Mouse (Mus musculus): ENCODE data around the gene Ctss. TPM values are rescaled to one million over a fixed set of nuclear protein-coding genes. Genes with fewer than 3 reads are reported as not detected.
A peak's percentile ranks its signal among the peaks of the same experiment; 100 is the strongest.
"Not testable (repeated sequence)": the region's sequence is repeated elsewhere in the genome, so short reads cannot be mapped to it uniquely, and the experiment has no call there.

Gene Ctss
- polyA plus RNA-seq, 1 experiment from 2014 or later, result 14.4 TPM

DNA sequence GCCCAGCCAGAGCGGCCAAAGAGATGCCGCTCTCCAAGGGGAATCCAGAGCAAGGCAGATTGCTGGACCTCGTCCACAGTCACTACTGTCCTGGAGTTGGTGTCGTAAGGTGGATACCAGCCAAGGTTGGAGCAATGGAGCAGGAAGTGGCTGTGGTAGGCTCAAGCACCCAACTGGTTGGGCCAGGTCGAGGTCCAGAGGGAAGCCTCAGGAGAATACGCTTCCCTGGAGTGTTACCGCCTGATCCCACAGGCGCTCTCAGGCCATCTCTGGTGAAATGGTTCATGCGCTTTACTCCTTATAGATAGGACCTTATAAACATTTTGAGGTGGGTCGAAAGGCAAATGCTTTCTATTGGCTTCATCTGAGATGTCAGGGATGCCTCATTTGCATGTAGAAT lies 12.3 kb downstream of the Ctss start:
- Histone ChIP-seq H3K9ac (no peak overlapping the region), H3K4me3 (no peak overlapping the region), H3K9me3 (no peaks in the 10 kb centered on the region), H3K27me3 (no peaks in the 10 kb centered on the region), H3K4me2 (replicated peaks) (no peak overlapping the region), H3K27ac (no peak overlapping the region), H3K4me1 (no peaks in the 10 kb centered on the region), H3K36me3 (no peaks in the 10 kb centered on the region)
- no peak for ATAC-seq (ENCODE audit: low FRiP score, low read depth)
- 90% methylated on average over 10 of the region's 10 CpGs for WGBS

GRCm38 (mm10) chr3:95539837-95540236 lies 13.3 kb downstream of the Ctss start:
- Histone ChIP-seq H3K4me1 (no peaks in the 10 kb centered on the region), H3K4me2 (replicated peaks) (no peak overlapping the region), H3K27ac (no peak overlapping the region), H3K9ac (no peak overlapping the region), H3K36me3 (no peaks in the 10 kb centered on the region), H3K27me3 (no peaks in the 10 kb centered on the region), H3K4me3 (no peak overlapping the region), H3K9me3 (no peaks in the 10 kb centered on the region)
- WGBS, result 90% methylated on average over 4 of the region's 4 CpGs
- no peak for ATAC-seq (ENCODE audit: low FRiP score, low read depth)

- not testable (repeated sequence) for H3K4me3 ChIP-seq; H3K9me3 ChIP-seq; H3K27me3 ChIP-seq; ATAC-seq (ENCODE audit: low FRiP score, low read depth); H3K9ac ChIP-seq; H3K27ac ChIP-seq; H3K4me1 ChIP-seq; H3K36me3 ChIP-seq; H3K4me2 ChIP-seq (replicated peaks)
- 86% methylated on average over 2 of the region's 2 CpGs for WGBS
Measured at GRCm38 (mm10) chr3:95541186-95541585, 14.6 kb downstream of the Ctss start.

DNA sequence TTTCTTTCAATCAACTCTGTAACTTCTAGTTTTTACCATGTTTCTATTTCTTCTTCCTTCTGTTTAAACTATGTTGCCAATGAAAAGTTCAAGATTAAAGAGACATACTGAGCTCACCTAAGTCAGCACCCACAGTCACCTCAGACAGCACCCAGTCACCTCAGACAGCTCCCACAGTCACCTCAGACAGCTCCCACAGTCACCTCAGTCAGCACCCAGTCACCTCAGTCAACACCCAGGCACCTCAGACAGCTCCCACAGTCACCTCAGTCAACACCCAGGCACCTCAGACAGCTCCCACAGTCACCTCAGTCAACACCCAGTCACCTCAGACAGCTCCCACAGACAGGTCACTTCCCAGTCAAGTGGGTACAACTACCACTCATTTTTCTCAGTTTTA lies 15.6 kb downstream of the Ctss start:
- Histone ChIP-seq H3K4me1 (no peaks in the 10 kb centered on the region), H3K4me3 (no peak overlapping the region), H3K9ac (no peak overlapping the region), H3K4me2 (replicated peaks) (no peak overlapping the region), H3K36me3 (no peaks in the 10 kb centered on the region), H3K9me3 (no peaks in the 10 kb centered on the region), H3K27me3 (no peaks in the 10 kb centered on the region), H3K27ac (no peak overlapping the region)
- ATAC-seq (ENCODE audit: low FRiP score, low read depth), result no peak

- Histone ChIP-seq H3K9me3 (no peaks in the 10 kb centered on the region), H3K27me3 (no peaks in the 10 kb centered on the region), H3K9ac (no peak overlapping the region), H3K4me1 (no peaks in the 10 kb centered on the region), H3K4me3 (no peak overlapping the region), H3K36me3 (no peaks in the 10 kb centered on the region), H3K4me2 (replicated peaks) (no peak overlapping the region), H3K27ac (no peak overlapping the region)
- 74% methylated on average over 7 of the region's 7 CpGs for WGBS
- ATAC-seq (ENCODE audit: low FRiP score, low read depth), result no peak
Measured at GRCm38 (mm10) chr3:95542981-95543380, 16.4 kb downstream of the Ctss start.

- Histone ChIP-seq H3K27me3 (no peaks in the 10 kb centered on the region), H3K36me3 (no peaks in the 10 kb centered on the region), H3K4me2 (replicated peaks) (no peak overlapping the region), H3K4me3 (no peak overlapping the region), H3K27ac (no peak overlapping the region), H3K9me3 (no peaks in the 10 kb centered on the region), H3K9ac (no peak overlapping the region), H3K4me1 (no peaks in the 10 kb centered on the region)
- no peak for ATAC-seq (ENCODE audit: low FRiP score, low read depth)
- 59% methylated on average over 1 of the region's 1 CpGs for WGBS
Measured at GRCm38 (mm10) chr3:95550176-95550575, 23.6 kb downstream of the Ctss start.

DNA sequence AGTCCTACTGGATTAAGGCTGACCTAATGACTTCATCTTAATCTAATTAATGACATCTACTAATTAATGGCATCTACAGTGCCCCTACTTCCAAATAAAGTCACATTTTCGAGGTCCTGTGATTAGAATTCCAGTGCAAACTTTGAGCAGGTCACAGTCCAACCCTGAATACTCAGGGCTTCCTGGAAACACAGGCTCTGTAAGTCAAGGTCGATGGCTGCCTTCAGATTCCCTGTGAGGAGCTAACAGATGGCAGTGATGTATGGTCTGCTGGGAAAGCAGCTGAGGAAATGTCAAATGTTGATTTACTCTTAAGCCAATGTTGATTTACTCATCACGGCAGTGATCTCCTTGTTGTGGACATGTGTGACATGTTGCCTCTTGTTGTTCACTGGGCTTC lies 27.4 kb downstream of the Ctss start:
- no peak for ATAC-seq (ENCODE audit: low FRiP score, low read depth)
- H3K4me2 ChIP-seq (replicated peaks), result no peak overlapping the region
- no peaks in the 10 kb centered on the region for H3K27me3 ChIP-seq
- no peaks in the 10 kb centered on the region for H3K9me3 ChIP-seq
- WGBS, result 50% methylated on average over 3 of the region's 3 CpGs
- no peak overlapping the region for H3K4me3 ChIP-seq
- no peaks in the 10 kb centered on the region for H3K36me3 ChIP-seq
- H3K4me1 ChIP-seq, result no peaks in the 10 kb centered on the region
- H3K27ac ChIP-seq, result no peak overlapping the region
- no peak overlapping the region for H3K9ac ChIP-seq

DNA sequence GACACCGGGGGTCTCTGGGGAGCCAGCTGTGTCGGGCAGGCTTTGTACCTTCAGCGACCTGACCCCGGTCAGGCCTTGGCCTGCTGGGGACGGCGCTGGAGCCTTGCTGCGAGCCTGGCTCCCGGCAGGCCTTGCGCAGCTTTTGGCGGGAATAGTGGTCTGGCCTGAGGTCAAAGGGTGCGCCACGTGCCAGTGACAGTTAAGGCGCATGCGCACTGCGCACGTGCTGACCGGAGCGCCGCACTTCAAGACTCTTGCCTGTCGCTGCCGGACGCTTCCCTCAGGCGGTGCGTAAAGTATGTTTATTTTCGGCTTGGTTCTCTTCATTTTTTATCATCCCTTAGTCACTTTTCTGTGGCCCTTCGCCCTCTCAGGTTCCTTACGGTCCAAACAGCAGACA lies 32.9 kb downstream of the Ctss start, which contains the start of gene Hormad1:
Hormad1 (plus strand) TSS at position 241 of the 400 bp plus-strand sequence.
- Histone ChIP-seq H3K27me3 (no peaks in the 10 kb centered on the region), H3K4me2 (replicated peaks) (no peak within 1 kb of the TSS), H3K4me1 (no peaks in the 10 kb centered on the region; the same call in 1 of the 2 replicates), H3K9ac (no peak within 1 kb of the TSS), H3K36me3 (no peaks in the 10 kb centered on the region), H3K27ac (no peak within 1 kb of the TSS), H3K9me3 (0 out of 2 replicates have a peak, but pooled peaks cover 3% of the 10 kb centered on the region), H3K4me3 (no peak within 1 kb of the TSS)
- 88% methylated on average over 27 of the region's 27 CpGs for WGBS
- ATAC-seq (ENCODE audit: low FRiP score, low read depth), result no peak

DNA sequence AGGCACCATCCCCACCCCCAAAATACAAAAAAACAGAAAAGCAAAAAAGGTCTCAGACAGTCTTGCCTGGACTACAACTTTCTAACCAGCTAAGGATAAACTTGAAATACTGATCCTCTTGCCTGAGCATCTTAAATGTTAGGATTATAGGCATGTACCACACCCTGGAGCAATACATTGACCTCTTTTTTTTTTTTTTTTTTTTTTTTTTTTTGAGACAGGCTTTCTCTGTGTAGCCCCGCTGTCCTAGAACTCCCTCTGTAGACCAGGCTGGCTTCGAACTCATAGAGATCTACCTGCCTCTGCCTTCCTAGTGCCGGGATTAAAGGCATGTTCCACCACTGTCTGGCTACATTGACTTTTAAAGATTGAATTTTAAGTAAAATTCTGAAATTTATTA lies 34.2 kb downstream of the Ctss start:
- Histone ChIP-seq H3K9ac (no peak overlapping the region), H3K27ac (no peak overlapping the region), H3K4me3 (no peak overlapping the region), H3K27me3 (no peaks in the 10 kb centered on the region), H3K9me3 (0 out of 2 replicates have a peak, but pooled peaks cover 3% of the 10 kb centered on the region), H3K4me1 (no peaks in the 10 kb centered on the region; the same call in 1 of the 2 replicates), H3K4me2 (replicated peaks) (no peak overlapping the region), H3K36me3 (no peaks in the 10 kb centered on the region)
- 92% methylated on average over 3 of the region's 3 CpGs for WGBS
- no peak for ATAC-seq (ENCODE audit: low FRiP score, low read depth)

- H3K9ac ChIP-seq, result no peak overlapping the region
- no peak for ATAC-seq (ENCODE audit: low FRiP score, low read depth)
- H3K27ac ChIP-seq, result no peak overlapping the region
- WGBS, result 69% methylated on average over 2 of the region's 2 CpGs
- no peak overlapping the region for H3K4me2 ChIP-seq (replicated peaks)
- H3K36me3 ChIP-seq, result no peaks in the 10 kb centered on the region
- H3K4me3 ChIP-seq, result no peak overlapping the region
- no peaks in the 10 kb centered on the region for H3K27me3 ChIP-seq
- no peaks in the 10 kb centered on the region; the same call in 1 of the 2 replicates for H3K4me1 ChIP-seq
- H3K9me3 ChIP-seq, result 0 out of 2 replicates have a peak, but pooled peaks cover 3% of the 10 kb centered on the region
Measured at GRCm38 (mm10) chr3:95561826-95562225, 35.2 kb downstream of the Ctss start.

DNA sequence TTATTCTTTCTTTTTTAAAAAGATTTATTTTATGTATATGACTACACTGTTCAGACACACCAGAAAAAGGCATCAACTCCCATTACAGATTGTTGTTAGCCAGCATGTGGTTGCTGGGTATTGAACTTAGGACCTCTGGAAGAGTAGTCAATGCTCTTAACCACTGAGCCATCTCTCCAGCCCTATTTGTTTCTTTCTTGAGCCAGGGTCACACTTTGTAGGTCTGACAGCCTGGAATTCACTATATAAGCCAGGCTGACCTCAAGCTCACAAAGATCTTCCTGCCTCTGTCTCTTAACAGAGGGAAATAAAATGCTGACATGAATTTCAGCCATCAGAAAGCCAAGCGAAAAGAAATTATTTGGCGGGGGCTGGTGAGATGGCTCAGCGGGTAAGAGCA lies 43.0 kb downstream of the Ctss start:
- ATAC-seq (ENCODE audit: low FRiP score, low read depth), result no peak
- Histone ChIP-seq H3K4me3 (no peak overlapping the region), H3K4me2 (replicated peaks) (no peak overlapping the region), H3K4me1 (no peaks in the 10 kb centered on the region), H3K9ac (no peak overlapping the region), H3K36me3 (no peaks in the 10 kb centered on the region), H3K9me3 (no peaks in the 10 kb centered on the region), H3K27ac (no peak overlapping the region), H3K27me3 (no peaks in the 10 kb centered on the region)
- WGBS, result 83% methylated on average over 3 of the region's 3 CpGs

DNA sequence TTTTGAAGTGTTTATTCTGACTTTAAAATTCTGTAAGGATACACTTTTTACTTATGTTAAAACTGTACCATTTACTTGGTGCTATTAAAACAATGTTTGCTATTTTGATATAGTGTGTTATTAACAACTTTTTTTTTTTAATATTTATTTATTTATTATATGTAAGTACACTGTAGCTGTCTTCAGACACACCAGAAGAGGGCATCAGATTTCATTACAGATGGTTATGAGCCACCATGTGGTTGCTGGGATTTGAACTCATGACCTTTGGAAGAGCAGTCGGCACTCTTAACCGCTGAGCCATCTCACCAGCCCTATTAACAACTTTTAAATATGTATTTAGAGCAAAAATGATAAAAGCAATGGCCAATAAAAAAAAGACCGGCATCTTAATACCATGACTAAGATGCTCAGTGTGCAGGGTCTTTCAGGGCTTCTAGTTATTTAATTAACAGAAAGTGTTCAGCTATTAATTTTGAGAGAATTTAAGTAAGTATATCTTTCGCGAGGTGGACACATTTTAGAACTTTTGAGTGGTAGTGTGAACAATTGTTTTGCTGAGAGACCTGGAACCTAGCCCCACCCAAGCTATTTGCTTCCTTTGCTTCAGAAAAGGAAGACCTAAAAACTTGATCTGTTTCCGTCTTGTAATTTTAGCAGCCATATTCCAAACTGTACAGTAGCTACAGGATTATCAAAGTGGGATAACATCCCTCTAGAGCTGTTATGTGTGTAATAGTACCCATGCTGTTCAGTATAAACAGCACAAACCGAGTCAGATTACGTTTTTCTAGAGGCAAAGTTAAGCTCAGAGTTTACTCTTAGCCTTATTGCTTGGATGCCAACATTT lies 61.4 kb downstream of the Ctss start:
- Histone ChIP-seq H3K27ac (no peak overlapping the region), H3K9me3 (no peaks in the 10 kb centered on the region), H3K4me1 (peaks cover 9% of the 10 kb centered on the region), H3K9ac (no peak overlapping the region), H3K36me3 (peaks cover 13% of the 10 kb centered on the region), H3K4me3 (peak overlapping the region; percentile 69), H3K27me3 (no peaks in the 10 kb centered on the region), H3K4me2 (replicated peaks) (peak overlapping the region; percentile 74)
- 46% methylated on average over 8 of the region's 8 CpGs for WGBS
- ATAC-seq (ENCODE audit: low FRiP score, low read depth), result no peak; the same call in 1 of the 2 replicates

Data from limb, embryonic 13.5 days (tissue).